Mouse (Mus musculus) midbrain, embryonic 16.5 days (tissue): ENCODE data around the gene Sdk1. TPM values are rescaled to one million over a fixed set of nuclear protein-coding genes. Genes with fewer than 3 reads are reported as not detected.

Source experiments
- ATAC-seq: fragments of 200-750 bp; cut with Nextera tagmentation; 2 replicates; pipeline ENCODE4 v1.8.0; 2017; ENCODE audit warnings: moderate TSS enrichment
- H3K27ac ChIP-seq: fragments of 300-500 bp; sonication (generic); 2 replicates; pipeline ENCODE4 v1.5.1; 2014; ENCODE audit warnings: mild to moderate bottlenecking, low read length, mixed read lengths
- H3K27me3 ChIP-seq: fragments of 300-500 bp; sonication (generic); 2 replicates; pipeline ENCODE4 v1.6.1; 2014; ENCODE audit warnings: low read depth, low read length, mixed read lengths; ENCODE audit not compliant: control insufficient read depth, insufficient read depth
- H3K36me3 ChIP-seq: fragments of 300-500 bp; sonication (generic); 2 replicates; pipeline ENCODE4 v1.6.1; 2014; ENCODE audit warnings: mild to moderate bottlenecking, low read length, moderate library complexity, mixed read lengths; ENCODE audit not compliant: control insufficient read depth, insufficient read depth
- H3K4me1 ChIP-seq: fragments of 300-500 bp; sonication (generic); 2 replicates; pipeline ENCODE4 v1.6.1; 2014; ENCODE audit warnings: mild to moderate bottlenecking, low read length, mixed read lengths; ENCODE audit not compliant: control insufficient read depth, insufficient read depth
- H3K4me2 ChIP-seq: fragments of 300-500 bp; sonication (generic); 2 replicates; pipeline ENCODE4 v1.6.1; 2014; ENCODE audit warnings: mild to moderate bottlenecking, low read length, mixed read lengths
- H3K4me3 ChIP-seq: fragments of 300-500 bp; sonication (generic); 2 replicates; pipeline ENCODE4 v1.5.1; 2014; ENCODE audit warnings: low read depth, mild to moderate bottlenecking, low read length, moderate library complexity, mixed read lengths
- H3K9ac ChIP-seq: fragments of 300-500 bp; sonication (generic); 2 replicates; pipeline ENCODE4 v1.6.1; 2014; ENCODE audit warnings: low read depth, low read length, mixed read lengths
- H3K9me3 ChIP-seq: fragments of 300-500 bp; sonication (generic); replicated peaks from 2 replicates; pipeline ENCODE4 v1.6.1; 2014; ENCODE audit warnings: mild to moderate bottlenecking, low read length, mixed read lengths; ENCODE audit not compliant: control insufficient read depth, poor library complexity, severe bottlenecking
- WGBS: fragments of 180-500 bp; shearing (Covaris S2); extraction: QIAGEN DNeasy Blood & Tissue Kit; methylation state at CpG from one replicate; pipeline ENCODE4 v1.1.7; 2014; 5-methylcytosine and 5-hydroxymethylcytosine counted together
- polyA plus RNA-seq: library from polyadenylated mRNA; unstranded; fragments of >200 nt; fragmentation: Nextera tagmentation; extraction: Ambion mirVana; gene quantifications from 2 replicates; pipeline ENCODE4 v1.2.1, GENCODE M21; 2015

Sdk1 gene
- polyA plus RNA-seq, 1 experiment from 2014 or later, result 2.5 TPM

DNA sequence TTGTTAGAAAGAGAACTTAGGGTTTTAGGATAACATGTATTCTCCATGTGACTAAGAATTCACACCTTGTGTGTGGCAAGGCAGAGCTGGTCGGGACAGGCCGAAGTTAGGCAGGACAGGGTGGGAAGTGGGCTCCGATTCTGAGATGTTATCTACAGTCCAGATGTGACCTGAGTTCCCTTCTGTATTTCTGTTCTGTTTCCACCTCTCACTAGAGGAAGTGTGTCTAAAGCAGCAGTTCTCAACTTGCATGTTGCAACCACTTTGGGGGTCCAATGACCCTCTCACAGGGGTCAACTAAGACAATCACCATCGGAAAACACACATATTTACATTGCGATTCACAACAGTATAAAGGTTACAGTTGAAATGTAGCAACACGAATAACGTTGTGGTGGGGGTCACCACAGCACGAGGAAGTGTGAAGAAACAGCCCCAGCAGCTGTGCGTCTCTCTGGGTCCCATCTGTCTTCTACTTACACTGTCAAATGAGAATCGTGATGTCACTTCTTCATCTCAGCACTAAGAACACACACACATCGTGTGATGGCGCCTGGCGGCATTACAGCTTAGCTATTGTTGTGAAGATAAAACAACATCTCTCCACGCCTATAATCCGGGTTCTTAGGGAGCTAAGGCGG is 583.6 kb downstream of the Sdk1 start:
- Histone ChIP-seq H3K36me3 (no peaks in the 10 kb centered on the region), H3K9me3 (no peaks in the 10 kb centered on the region), H3K27ac (no peak overlapping the region), H3K4me1 (no peaks in the 10 kb centered on the region), H3K27me3 (no peaks in the 10 kb centered on the region), H3K4me3 (no peak overlapping the region), H3K9ac (no peak overlapping the region), H3K4me2 (no peak overlapping the region)
- ATAC-seq, result no peak
- 86% methylated on average over 16 of the region's 16 CpGs for WGBS

DNA sequence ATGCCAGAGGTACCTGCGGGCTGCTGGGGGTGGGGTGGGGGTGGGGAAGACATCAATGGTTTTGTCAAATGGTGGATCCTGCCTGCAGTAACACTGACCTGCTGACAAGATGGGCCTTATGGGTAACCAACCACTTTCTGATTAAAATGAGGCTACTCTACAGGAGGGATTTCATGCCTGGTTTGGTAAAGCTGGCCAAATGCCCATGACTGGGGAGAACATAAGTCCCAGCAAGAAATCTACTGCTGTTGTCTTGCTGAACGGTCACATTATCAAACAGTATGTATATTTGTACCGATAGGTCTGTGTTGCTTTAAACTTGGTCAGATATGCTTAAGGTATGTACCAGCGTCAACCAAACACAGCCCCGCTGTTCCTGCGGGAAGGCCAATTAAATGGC is 594.3 kb downstream of the Sdk1 start:
- no peak overlapping the region for H3K4me2 ChIP-seq
- H3K27ac ChIP-seq, result no peak overlapping the region
- no peaks in the 10 kb centered on the region for H3K9me3 ChIP-seq
- H3K4me1 ChIP-seq, result peaks cover 6% of the 10 kb centered on the region; the same call in 1 of the 2 replicates
- H3K4me3 ChIP-seq, result no peak overlapping the region
- H3K36me3 ChIP-seq, result no peaks in the 10 kb centered on the region
- no peaks in the 10 kb centered on the region for H3K27me3 ChIP-seq
- WGBS, result 39% methylated on average over 6 of the region's 6 CpGs
- ATAC-seq, result no peak
- H3K9ac ChIP-seq, result no peak overlapping the region

DNA sequence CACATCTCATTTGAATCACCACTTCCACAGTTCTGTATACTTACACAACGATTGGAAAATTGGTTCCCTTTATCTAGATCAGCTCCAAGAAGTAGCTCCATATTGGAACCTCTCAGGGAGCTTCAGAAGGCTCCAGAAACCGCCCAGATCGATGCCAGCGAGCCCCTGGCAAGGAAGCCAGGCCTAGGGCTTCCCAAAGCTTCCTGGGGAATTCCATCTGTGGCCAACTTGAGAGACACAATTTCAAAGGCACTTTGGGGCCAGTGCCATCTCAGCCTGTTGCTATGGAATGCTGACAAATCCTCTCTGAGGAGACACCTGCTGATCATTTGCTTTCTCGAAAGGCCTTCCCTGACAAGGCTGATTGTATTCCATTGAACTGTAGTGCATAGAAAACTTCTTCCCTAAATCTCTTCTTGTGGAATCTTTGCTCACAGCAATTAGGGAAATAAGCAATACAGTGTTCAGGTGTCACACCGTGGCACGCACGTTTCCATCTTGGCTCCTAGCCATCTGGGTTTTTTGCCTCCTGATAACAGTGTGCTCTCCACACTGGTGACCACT is 595.7 kb downstream of the Sdk1 start:
- WGBS, result 41% methylated on average over 8 of the region's 8 CpGs

DNA sequence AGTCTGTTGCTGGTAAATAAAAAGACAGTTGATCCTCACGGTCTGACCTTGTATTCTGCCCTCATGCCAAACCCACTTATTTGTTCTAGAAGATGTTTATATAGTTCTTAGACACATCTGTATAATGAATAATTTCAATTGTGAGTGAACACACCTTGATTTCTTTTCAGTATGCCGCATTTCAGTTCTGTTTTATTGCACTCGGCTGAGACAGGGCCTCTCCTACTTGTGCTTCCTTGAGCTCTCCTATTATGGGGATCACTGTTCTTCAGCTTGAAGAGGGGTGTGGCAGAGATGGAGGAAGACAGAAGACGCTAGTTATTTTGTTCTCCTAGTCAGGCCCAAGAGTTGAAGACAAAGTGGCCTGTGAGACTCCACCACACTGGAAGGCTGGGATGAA is 603.4 kb downstream of the Sdk1 start:
- no peak for ATAC-seq
- Histone ChIP-seq H3K4me3 (no peak overlapping the region), H3K4me2 (no peak overlapping the region), H3K4me1 (no peaks in the 10 kb centered on the region), H3K9me3 (no peaks in the 10 kb centered on the region), H3K27me3 (no peaks in the 10 kb centered on the region), H3K27ac (no peak overlapping the region), H3K36me3 (no peaks in the 10 kb centered on the region), H3K9ac (no peak overlapping the region)
- WGBS, result 89% methylated on average over 4 of the region's 4 CpGs

More for the DNA sequence above, 595.7 kb downstream of the Sdk1 start:
- Histone ChIP-seq H3K36me3 (no peaks in the 10 kb centered on the region), H3K27ac (no peak overlapping the region), H3K27me3 (no peaks in the 10 kb centered on the region), H3K9me3 (no peaks in the 10 kb centered on the region), H3K9ac (no peak overlapping the region), H3K4me2 (no peak overlapping the region), H3K4me1 (peaks cover 6% of the 10 kb centered on the region; the same call in 1 of the 2 replicates), H3K4me3 (no peak overlapping the region)
- ATAC-seq, result no peak

- Histone ChIP-seq H3K4me3 (no peak overlapping the region), H3K9me3 (no peaks in the 10 kb centered on the region; the same call in 1 of the 2 replicates), H3K9ac (no peak overlapping the region), H3K27me3 (no peaks in the 10 kb centered on the region), H3K4me1 (peaks cover 7% of the 10 kb centered on the region), H3K27ac (no peak overlapping the region), H3K4me2 (no peak overlapping the region), H3K36me3 (no peaks in the 10 kb centered on the region)
- 87% methylated on average over 4 of the region's 4 CpGs for WGBS
- ATAC-seq, result no peak
Observed at GRCm38 (mm10) chr5:141847686-141848085, 606.4 kb downstream of the Sdk1 start.

DNA sequence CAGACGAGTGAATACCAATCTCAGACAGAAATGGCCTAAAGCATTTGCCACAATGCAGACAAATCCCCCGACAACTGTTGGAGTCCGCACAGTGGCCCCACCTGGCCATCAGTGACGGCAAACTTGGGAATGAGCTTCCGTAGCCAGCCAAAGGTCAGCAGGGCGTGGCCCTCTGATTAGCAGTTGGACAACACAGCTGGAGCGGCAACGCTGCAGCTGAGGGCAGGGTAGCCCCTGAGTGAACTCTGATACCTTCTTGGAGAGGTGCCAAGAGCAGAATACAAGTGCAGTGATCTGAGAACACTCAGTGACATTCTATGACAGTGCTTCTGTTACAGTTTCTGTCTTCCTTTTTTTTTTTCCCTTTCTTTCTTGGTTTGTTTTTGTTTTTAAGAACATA is 610.9 kb downstream of the Sdk1 start:
- Histone ChIP-seq H3K9ac (no peak overlapping the region), H3K27ac (no peak overlapping the region), H3K9me3 (no peaks in the 10 kb centered on the region; the same call in 1 of the 2 replicates), H3K4me1 (peaks cover 7% of the 10 kb centered on the region), H3K27me3 (no peaks in the 10 kb centered on the region), H3K4me2 (no peak overlapping the region), H3K36me3 (no peaks in the 10 kb centered on the region), H3K4me3 (no peak overlapping the region)
- 34% methylated on average over 8 of the region's 8 CpGs for WGBS
- ATAC-seq, result no peak

DNA sequence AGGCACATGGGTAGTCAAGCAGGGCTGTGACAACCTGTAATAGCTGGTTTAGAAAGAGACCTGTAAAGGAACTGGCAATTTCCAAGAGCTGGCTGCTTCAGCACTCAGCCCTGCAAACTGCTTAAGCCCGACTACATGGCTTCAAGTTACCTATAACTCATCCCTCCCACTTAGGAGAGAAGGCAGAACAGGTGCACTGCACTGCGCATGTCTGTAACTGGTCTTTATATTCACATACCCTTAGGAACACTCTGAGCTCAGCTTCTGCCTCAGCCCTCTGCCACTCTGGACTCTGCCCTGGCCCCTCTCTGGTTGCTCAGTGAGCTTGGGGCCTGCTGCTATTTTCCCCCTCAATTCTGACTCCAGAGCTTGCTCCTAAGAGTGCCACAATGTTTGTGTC is 615.2 kb downstream of the Sdk1 start:
- Histone ChIP-seq H3K9me3 (no peaks in the 10 kb centered on the region), H3K4me3 (no peak overlapping the region), H3K27ac (no peak overlapping the region), H3K4me1 (peaks cover 6% of the 10 kb centered on the region), H3K36me3 (no peaks in the 10 kb centered on the region), H3K4me2 (no peak overlapping the region), H3K9ac (no peak overlapping the region), H3K27me3 (no peaks in the 10 kb centered on the region)
- no peak for ATAC-seq
- 87% methylated on average over 2 of the region's 2 CpGs for WGBS

- Histone ChIP-seq H3K4me2 (no peak overlapping the region), H3K4me3 (no peak overlapping the region), H3K27ac (no peak overlapping the region), H3K9ac (no peak overlapping the region), H3K9me3 (no peaks in the 10 kb centered on the region), H3K4me1 (no peaks in the 10 kb centered on the region; the same call in 1 of the 2 replicates), H3K36me3 (no peaks in the 10 kb centered on the region), H3K27me3 (no peaks in the 10 kb centered on the region)
- 83% methylated on average over 1 of the region's 1 CpGs for WGBS
- no peak for ATAC-seq
Observed at GRCm38 (mm10) chr5:141857781-141858180, 616.5 kb downstream of the Sdk1 start.

GRCm38 (mm10) chr5:141858406-141859160 is 617.3 kb downstream of the Sdk1 start:
- no peaks in the 10 kb centered on the region for H3K36me3 ChIP-seq
- no peaks in the 10 kb centered on the region for H3K27me3 ChIP-seq
- no peaks in the 10 kb centered on the region; the same call in 1 of the 2 replicates for H3K4me1 ChIP-seq
- 0 out of 2 replicates have a peak overlapping the region, but pooled peaks have one; percentile 10 for H3K27ac ChIP-seq
- H3K9me3 ChIP-seq, result no peaks in the 10 kb centered on the region
- WGBS, result 12% methylated on average over 7 of the region's 8 CpGs
- H3K9ac ChIP-seq, result no peak overlapping the region
- no peak overlapping the region for H3K4me3 ChIP-seq
- ATAC-seq, result peak; percentile 64; the same call in 1 of the 2 replicates
- no peak overlapping the region for H3K4me2 ChIP-seq
